Mouse (Mus musculus) hindbrain, embryonic 12.5 days (tissue): ENCODE measurements around the gene Brix1. TPM values are rescaled to one million over a fixed set of nuclear protein-coding genes. Genes with fewer than 3 reads are reported as not detected.

Experiments used
- ATAC-seq: fragments of 200-750 bp; cut with Nextera tagmentation; 2 replicates; pipeline ENCODE4 v1.8.0; 2017; ENCODE audit warnings: moderate TSS enrichment; ENCODE audit not compliant: low FRiP score
- H3K27ac ChIP-seq: fragments of 300-500 bp; sonication (generic); 2 replicates; pipeline ENCODE4 v1.5.1; 2016; ENCODE audit warnings: mild to moderate bottlenecking
- H3K27me3 ChIP-seq: fragments of 300-500 bp; sonication (generic); 2 replicates; pipeline ENCODE4 v1.6.1; 2016; ENCODE audit warnings: mild to moderate bottlenecking
- H3K36me3 ChIP-seq: fragments of 300-500 bp; sonication (generic); 2 replicates; pipeline ENCODE4 v1.6.1; 2016; ENCODE audit warnings: mild to moderate bottlenecking
- H3K4me1 ChIP-seq: fragments of 300-500 bp; sonication (generic); 2 replicates; pipeline ENCODE4 v1.6.1; 2016
- H3K4me2 ChIP-seq: fragments of 300-500 bp; sonication (generic); replicated peaks from 2 replicates; pipeline ENCODE4 v1.6.1; 2016; ENCODE audit warnings: mild to moderate bottlenecking
- H3K4me3 ChIP-seq: fragments of 300-500 bp; sonication (generic); 2 replicates; pipeline ENCODE4 v1.5.1; 2016; ENCODE audit warnings: mild to moderate bottlenecking
- H3K9ac ChIP-seq: fragments of 300-500 bp; sonication (generic); 2 replicates; pipeline ENCODE4 v1.6.1; 2016; ENCODE audit warnings: mild to moderate bottlenecking, moderate library complexity
- H3K9me3 ChIP-seq: fragments of 300-500 bp; sonication (generic); replicated peaks from 2 replicates; pipeline ENCODE4 v1.6.1; 2016; ENCODE audit warnings: mild to moderate bottlenecking
- WGBS: fragments of 180-500 bp; shearing (Covaris S2); methylation state at CpG from one replicate; pipeline ENCODE4 v1.1.7; 2016; 5-methylcytosine and 5-hydroxymethylcytosine counted together
- polyA plus RNA-seq: library from polyadenylated mRNA; unstranded; fragments of >200 nt; fragmentation: Nextera tagmentation; extraction: Ambion mirVana; gene quantifications from 2 replicates; pipeline ENCODE4 v1.2.1, GENCODE M21; 2016

Gene Brix1
- polyA plus RNA-seq, 1 experiment from 2014 or later = 91.0 TPM

- H3K4me3 ChIP-seq = no peak overlapping the region
- no peaks in the 10 kb centered on the region for H3K4me1 ChIP-seq
- H3K9me3 ChIP-seq = 0 out of 2 replicates have a peak, but pooled peaks cover 6% of the 10 kb centered on the region
- no peak overlapping the region for H3K27ac ChIP-seq
- H3K9ac ChIP-seq = no peak overlapping the region
- no peak overlapping the region for H3K4me2 ChIP-seq
- peaks cover 14% of the 10 kb centered on the region; the same call in 1 of the 2 replicates for H3K36me3 ChIP-seq
- no peak for ATAC-seq
- no peaks in the 10 kb centered on the region for H3K27me3 ChIP-seq
- 75% methylated on average over 6 of the region's 6 CpGs for WGBS
These were observed 45.8 kb downstream of the Brix1 start for GRCm38 (mm10) chr15:10439963-10440362.

- H3K9me3 ChIP-seq = 0 out of 2 replicates have a peak, but pooled peaks cover 6% of the 10 kb centered on the region
- H3K9ac ChIP-seq = no peak overlapping the region
- peaks cover 9% of the 10 kb centered on the region; the same call in 1 of the 2 replicates for H3K36me3 ChIP-seq
- no peak overlapping the region for H3K4me3 ChIP-seq
- no peaks in the 10 kb centered on the region for H3K27me3 ChIP-seq
- H3K4me2 ChIP-seq = no peak overlapping the region
- ATAC-seq = no peak
- no peak overlapping the region for H3K27ac ChIP-seq
- WGBS = 82% methylated on average over 1 of the region's 1 CpGs
- no peaks in the 10 kb centered on the region for H3K4me1 ChIP-seq
These were observed 48.9 kb downstream of the Brix1 start for GRCm38 (mm10) chr15:10436893-10437292.

- Histone ChIP-seq H3K27ac (no peak overlapping the region), H3K9ac (no peak overlapping the region), H3K4me1 (peaks cover 3% of the 10 kb centered on the region), H3K4me2 (no peak overlapping the region), H3K27me3 (no peaks in the 10 kb centered on the region), H3K4me3 (no peak overlapping the region), H3K9me3 (no peaks in the 10 kb centered on the region), H3K36me3 (no peaks in the 10 kb centered on the region)
- no peak for ATAC-seq
- WGBS = 93% methylated on average over 13 of the region's 13 CpGs
These were observed 59.0 kb downstream of the Brix1 start for GRCm38 (mm10) chr15:10426545-10427266.

GRCm38 (mm10) chr15:10426124-10426523, 59.6 kb downstream of the Brix1 start:
- no peak for ATAC-seq
- Histone ChIP-seq H3K36me3 (no peaks in the 10 kb centered on the region), H3K4me1 (peaks cover 7% of the 10 kb centered on the region), H3K4me3 (no peak overlapping the region), H3K9ac (no peak overlapping the region), H3K27ac (no peak overlapping the region), H3K27me3 (no peaks in the 10 kb centered on the region), H3K4me2 (no peak overlapping the region), H3K9me3 (no peaks in the 10 kb centered on the region)
- WGBS = 96% methylated on average over 6 of the region's 6 CpGs

Other genes with a start within 250 kb of the Brix1 start
- gene Gm21973, start 160.6 kb downstream of the Brix1 start, polyA plus RNA-seq = not detected in 2 replicates
- gene Agxt2, start 127.4 kb downstream of the Brix1 start, polyA plus RNA-seq = not detected in 2 replicates
- 15.3 and 16.0 TPM in 2 replicates for gene Dnajc21, start 15.4 kb downstream of the Brix1 start, polyA plus RNA-seq
- 32.2 and 33.9 TPM in 2 replicates for gene Rad1, start 71 bp upstream of the Brix1 start, polyA plus RNA-seq
- not detected in 2 replicates for gene Ttc23l, start 72.7 kb upstream of the Brix1 start, polyA plus RNA-seq
- 64.9 and 70.5 TPM in 2 replicates for gene Rai14, start 228.7 kb upstream of the Brix1 start, polyA plus RNA-seq